Mouse (Mus musculus): ENCODE measurements around the gene Lmf1. TPM values are rescaled to one million over a fixed set of nuclear protein-coding genes. Genes with fewer than 3 reads are reported as not detected.

The Lmf1 gene
- total RNA-seq, 2 experiments from 2014 or later = 0.53 to 3.4 TPM

DNA sequence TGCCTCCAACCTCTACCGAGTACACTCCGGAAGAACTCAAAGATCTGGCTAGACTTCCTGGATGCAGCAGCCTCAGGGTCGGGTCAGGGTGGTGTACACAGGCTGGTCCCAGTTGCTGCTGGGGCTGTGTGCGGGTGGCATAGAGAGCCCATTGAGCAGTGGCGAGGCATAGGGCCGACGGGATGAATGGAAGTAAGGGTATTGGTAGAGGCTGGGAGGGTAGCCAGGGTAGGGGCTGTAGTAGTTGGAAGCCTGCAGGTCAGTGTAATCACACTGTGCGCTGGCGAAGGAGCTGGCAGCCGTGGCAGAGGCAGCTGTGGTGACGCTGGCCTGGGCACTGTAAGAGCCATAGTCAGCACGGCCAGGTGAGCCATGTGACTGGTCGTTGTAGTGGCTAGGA lies 11.6 kb upstream of the Lmf1 start:
- ATAC-seq (replicated peaks; ENCODE audit: low FRiP score, poor library complexity, severe bottlenecking) = 0 out of 2 replicates have a peak, but pooled peaks have one; percentile 8

- ATAC-seq (replicated peaks; ENCODE audit: low FRiP score, poor library complexity, severe bottlenecking) = peak; percentile 52; the same call in 1 of the 2 replicates
Observed at GRCm38 (mm10) chr17:25567745-25568144, 11.1 kb upstream of the Lmf1 start.

DNA sequence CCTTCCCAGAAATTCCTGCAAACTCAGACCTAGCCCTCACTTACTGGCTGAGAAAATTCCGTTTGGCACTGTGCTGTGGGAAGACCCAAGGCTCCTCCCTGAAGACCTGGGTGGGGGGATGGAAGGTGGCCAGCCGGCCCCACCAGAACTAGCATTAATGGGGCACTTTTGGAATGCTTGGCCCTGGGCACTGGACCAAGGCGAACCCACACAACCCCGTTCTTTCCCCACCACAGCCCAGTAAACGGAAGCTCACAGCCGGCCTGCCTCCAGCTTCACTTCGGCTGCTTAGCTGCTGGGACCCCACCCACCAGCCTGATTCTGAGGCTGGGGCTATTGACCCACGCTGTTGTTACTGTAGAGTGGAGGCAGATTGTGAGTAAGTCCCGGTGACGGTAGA lies 10.7 kb upstream of the Lmf1 start:
- ATAC-seq (replicated peaks; ENCODE audit: low FRiP score, poor library complexity, severe bottlenecking) = no peak

DNA sequence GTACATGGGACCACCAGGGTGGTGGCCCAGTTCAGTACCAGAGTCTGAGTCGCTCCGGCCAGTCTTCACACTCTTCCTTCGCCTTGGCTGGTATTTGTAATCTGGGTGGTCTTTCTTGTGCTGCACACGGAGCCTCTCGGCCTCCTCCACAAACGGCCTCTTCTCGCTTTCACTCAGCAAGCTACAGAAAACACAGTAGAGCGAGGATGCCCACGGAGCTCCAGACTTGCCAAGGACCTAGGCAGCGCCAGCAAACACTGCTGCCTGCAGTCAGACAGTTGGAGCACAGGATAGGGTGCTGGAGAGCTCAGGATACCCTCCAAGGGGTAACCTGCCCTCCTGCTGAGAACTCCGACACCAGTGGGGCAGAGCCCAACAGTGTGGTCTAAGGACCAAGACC lies 10.0 kb upstream of the Lmf1 start:
- ATAC-seq (replicated peaks; ENCODE audit: low FRiP score, poor library complexity, severe bottlenecking) = no peak

DNA sequence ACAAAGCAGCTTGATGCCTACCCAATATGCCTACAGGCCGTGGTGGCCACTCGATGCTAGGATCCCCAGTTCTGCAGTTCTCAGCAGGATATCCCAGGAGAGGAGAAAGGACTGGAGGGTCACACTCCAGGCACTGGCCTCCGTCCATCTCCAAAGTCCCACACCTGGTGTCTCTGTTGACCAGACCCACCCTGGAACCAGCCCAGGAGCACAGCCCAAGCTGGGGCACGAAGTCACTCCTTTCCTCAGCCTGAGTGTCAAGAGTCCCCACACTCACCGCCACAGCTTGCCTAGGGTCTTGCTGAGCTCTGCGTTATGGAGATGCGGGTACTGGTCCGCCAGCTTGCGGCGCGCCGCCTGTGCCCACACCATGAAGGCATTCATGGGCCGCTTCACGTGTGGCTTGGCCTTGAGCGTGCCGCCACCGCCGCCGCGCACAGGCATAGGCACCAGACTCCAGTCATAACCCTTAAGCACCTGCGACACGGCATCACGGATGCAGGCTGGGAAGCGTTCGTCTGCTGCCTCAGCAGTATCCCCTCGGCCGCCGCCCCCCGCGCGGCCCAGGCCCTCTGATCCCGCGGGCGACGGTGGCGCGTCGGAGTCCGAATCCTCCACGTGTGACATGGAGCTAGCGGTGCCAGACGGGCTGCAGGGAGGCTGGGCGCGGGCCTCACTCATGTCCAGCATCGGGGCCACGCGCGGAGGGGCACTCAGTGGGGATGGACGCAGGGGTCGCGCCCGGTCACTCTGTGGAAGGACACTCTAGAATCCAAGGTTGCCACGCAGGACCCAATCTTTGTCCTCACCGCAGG lies 8.8 kb upstream of the Lmf1 start:
- no peak for ATAC-seq (replicated peaks; ENCODE audit: low FRiP score, poor library complexity, severe bottlenecking)

DNA sequence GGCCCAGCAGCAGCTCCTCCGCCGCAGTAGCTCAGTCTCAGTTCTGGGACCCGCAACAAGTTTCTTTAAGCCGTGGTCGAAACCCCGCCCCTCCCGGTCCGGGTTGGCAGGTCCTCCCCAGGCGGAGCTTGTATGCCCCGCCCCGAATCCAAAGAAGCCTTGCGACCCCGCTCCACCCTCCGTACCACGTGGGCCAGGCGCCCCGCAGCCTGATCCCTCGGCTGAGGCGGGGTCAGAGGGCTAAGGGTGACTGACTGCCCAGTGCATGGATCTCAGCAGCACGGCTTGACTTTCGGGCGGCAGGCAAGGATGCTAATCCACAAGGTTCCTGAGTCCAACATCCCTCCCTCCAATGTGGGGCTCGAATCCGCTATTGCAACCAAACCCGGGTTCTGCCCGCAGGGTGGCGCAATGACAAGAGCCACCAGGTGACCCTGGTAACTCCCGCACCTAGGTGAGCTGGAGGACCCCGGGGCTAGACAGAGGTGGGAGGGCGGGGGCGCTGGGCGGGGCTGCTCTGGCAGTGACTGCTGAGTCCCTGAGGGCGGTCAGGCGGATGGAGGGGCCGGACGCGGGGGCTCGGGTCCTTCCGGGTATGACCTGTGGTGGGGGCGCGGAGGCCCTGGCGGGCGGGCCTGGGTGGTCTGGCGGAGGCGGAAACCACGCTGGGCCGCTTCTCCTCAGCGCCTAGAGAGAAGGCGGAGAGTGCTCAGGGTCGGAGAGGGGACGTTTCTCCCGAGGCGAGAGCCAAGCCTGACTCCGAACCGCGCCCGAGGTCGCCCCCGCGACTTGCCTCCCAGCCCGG lies 8.0 kb upstream of the Lmf1 start, which contains the start of gene Sox8:
Gene Sox8, minus strand, starts transcription at position 39 of the 805 bp plus-strand sequence.
- no peak for ATAC-seq (replicated peaks; ENCODE audit: low FRiP score, poor library complexity, severe bottlenecking)

DNA sequence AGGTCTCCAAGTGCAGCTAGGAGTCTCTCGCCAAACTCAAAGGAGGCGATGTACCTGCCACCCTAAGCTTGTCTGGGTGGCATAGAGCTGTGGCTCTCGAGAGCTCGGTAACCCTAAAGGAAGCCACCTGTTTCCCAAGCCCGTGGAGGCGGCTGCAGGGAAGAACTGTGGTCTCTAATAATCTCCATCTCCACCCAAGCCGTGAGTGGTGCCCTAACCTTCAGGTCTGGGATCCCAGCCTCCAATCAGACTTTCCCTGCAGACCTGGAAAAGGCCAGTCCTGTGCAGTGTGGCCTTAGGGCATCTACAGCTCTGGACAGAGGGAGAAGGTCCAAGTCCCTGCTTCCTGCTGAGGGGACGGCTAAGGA lies 7.4 kb upstream of the Lmf1 start:
- ATAC-seq (replicated peaks; ENCODE audit: low FRiP score, poor library complexity, severe bottlenecking) = no peak

DNA sequence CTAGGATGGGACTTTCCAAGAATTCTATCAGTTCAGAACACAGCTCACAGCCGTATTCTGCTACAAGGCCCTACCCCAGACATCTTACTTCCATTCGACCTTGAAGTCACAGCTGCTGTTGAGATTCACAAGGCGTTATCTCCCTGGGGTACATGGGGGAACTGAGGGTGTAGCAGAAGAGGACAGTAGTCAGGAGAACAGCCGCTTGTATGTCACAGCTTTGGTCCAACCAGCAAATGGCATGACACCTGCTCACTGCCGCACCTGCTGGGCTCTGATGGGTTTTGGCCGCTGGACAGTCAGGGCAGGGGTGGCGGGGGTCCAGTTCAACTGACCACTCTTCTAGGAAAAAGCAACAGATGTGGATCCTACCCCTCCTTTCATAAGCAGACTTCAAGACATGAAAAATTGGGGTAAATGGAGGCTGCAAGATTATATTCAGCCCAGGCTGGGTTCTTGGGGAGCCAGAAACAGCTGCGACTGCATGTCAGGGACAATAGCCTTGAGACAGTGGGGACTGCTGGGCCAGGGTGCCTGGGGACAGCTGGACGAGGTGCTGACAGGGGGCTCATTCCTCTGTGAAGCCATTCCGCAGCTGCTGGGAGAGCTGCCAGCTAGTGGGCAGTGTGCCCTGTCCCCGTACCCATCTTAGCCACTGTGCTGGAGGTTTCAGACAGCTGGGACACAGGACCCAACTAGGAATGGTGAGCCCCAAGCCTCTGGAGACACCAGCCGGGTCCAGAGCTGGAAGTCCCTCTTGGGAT lies 3.5 kb upstream of the Lmf1 start:
- no peak for ATAC-seq (replicated peaks; ENCODE audit: low FRiP score, poor library complexity, severe bottlenecking)

GRCm38 (mm10) chr17:25576034-25576433 lies 2.9 kb upstream of the Lmf1 start:
- ATAC-seq (replicated peaks; ENCODE audit: low FRiP score, poor library complexity, severe bottlenecking) = no peak

GRCm38 (mm10) chr17:25577263-25577662 lies 1.6 kb upstream of the Lmf1 start:
- no peak for ATAC-seq (replicated peaks; ENCODE audit: low FRiP score, poor library complexity, severe bottlenecking)

DNA sequence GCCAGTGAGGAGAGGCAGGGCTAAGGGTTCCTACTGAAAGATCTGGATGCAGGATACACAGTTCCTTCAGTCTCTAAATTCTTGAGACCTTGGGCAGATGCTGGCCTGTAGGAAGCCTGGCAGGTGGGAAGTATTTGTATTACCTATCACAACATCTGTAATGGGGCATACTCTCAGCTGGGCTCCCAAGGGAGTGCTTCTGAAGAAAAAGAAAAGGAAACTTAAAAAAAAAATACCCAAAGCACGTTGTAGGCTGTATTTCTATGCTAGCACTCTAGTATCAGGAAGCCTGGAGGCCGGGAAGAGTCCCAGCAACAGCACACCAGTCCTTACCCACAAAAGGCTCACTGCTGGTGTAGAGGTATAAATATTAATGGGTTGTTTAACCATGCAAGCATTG lies 1.2 kb upstream of the Lmf1 start:
- no peak for ATAC-seq (replicated peaks; ENCODE audit: low FRiP score, poor library complexity, severe bottlenecking)

DNA sequence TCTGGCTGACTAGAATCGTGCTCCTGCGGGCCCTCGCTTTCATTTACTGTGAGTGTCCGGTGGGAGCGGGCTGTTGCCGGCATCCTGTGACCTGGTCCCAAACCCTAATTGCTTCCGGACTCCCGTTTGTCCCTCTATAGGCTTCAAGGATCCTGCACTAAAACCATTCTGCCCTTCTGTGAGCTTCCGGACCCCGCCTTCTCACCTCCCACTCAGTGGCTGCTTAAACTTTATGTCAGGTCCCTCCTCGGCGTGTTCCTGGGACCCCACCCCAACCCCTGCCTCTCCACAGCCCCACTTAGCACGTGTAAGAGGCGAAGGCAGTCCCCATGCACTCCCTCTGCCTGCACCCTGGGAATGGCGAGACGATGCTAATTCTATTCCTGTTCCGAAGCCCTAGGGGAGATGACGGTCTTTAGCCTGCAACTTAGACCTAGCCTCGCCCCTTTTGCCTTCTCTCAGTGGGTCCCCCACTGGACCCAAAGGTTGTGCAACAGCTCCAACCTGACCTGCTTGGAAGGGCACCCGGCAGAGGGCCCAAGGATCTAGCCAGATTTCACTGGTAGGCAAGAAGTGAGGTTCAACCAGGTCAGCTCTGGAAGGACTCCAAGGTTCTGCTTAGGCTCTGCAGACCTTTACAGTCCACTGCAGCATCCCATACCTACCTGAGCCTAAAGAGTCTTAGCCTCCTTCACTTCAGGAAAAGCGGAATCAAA lies 605 bp downstream of the Lmf1 start:
- ATAC-seq (replicated peaks; ENCODE audit: low FRiP score, poor library complexity, severe bottlenecking) = peak; percentile 26

- no peak for ATAC-seq (replicated peaks; ENCODE audit: low FRiP score, poor library complexity, severe bottlenecking)
Observed at GRCm38 (mm10) chr17:25582076-25582475, 3.2 kb downstream of the Lmf1 start.

GRCm38 (mm10) chr17:25583099-25583498 lies 4.2 kb downstream of the Lmf1 start:
- no peak for ATAC-seq (replicated peaks; ENCODE audit: low FRiP score, poor library complexity, severe bottlenecking)

DNA sequence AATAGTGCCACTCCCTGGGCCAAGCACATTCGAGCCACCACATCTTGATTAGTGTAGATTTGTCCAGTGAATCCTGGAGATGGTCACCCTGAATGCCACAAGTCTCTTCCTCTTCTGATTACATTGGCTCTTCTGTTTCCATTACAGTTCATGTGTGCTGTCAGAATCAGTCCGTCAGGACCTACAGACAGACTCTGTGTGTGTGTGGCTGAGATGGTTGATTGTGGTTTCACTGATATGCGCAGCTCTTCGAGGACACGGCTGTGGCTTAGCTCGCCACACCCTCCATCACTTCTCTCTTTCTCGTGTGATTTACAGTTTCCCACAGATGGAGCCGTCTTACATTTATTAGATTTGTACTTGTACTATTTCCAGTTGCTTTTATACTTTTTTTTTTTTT lies 5.0 kb downstream of the Lmf1 start:
- no peak for ATAC-seq (replicated peaks; ENCODE audit: low FRiP score, poor library complexity, severe bottlenecking)

DNA sequence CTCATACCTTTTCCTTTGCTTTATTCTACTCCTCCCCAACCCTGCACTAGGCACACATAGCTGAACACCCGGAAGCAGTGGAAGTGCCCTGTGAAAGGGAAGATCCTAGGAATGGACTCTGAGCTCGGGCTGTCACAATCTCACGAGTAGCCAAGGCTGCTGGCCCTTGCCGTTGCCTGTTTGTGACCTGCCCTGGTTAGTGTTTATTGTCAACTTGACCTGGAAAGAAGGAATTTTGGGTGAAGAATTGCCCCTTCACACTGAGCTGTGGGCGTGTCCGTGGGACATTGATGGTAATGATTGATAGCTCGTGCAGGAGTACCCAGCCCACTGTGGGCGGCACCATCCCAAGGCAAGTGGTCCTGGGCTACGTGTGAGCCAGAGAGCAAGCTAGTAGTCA lies 5.8 kb downstream of the Lmf1 start:
- no peak for ATAC-seq (replicated peaks; ENCODE audit: low FRiP score, poor library complexity, severe bottlenecking)

- no peak for ATAC-seq (replicated peaks; ENCODE audit: low FRiP score, poor library complexity, severe bottlenecking)
Observed at GRCm38 (mm10) chr17:25590068-25590467, 11.2 kb downstream of the Lmf1 start.

GRCm38 (mm10) chr17:25590985-25591384 lies 12.1 kb downstream of the Lmf1 start:
- ATAC-seq (replicated peaks; ENCODE audit: low FRiP score, poor library complexity, severe bottlenecking) = no peak

DNA sequence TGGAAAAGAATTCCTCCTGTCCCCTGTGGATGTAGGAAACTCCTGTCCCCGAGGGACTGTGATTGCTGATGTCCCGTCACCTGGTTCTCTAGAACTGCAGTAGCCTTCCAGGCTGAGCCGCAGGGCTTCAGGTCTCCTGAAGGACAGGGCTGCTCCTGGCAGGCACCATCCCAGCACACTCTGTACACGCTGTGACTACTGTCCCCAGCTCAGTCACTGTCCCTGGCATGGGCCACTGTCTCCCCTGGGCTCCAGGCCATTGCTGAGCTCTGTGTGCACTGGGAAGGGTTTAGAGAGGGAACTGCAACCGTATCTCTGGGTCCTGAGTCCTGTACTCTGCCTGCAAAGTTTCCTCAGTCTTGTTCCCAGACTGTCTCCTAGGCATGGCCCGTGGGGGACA lies 13.5 kb downstream of the Lmf1 start:
- no peak for ATAC-seq (replicated peaks; ENCODE audit: low FRiP score, poor library complexity, severe bottlenecking)
